Mouse (Mus musculus): ENCODE measurements around the gene Fyttd1. TPM values are rescaled to one million over a fixed set of nuclear protein-coding genes. Genes with fewer than 3 reads are reported as not detected.
"Not testable (repeated sequence)": the region's sequence is repeated elsewhere in the genome, so short reads cannot be mapped to it uniquely, and the experiment has no call there.

Fyttd1 gene
- polyA plus RNA-seq, 1 experiment from 2014 or later: 156 TPM

DNA sequence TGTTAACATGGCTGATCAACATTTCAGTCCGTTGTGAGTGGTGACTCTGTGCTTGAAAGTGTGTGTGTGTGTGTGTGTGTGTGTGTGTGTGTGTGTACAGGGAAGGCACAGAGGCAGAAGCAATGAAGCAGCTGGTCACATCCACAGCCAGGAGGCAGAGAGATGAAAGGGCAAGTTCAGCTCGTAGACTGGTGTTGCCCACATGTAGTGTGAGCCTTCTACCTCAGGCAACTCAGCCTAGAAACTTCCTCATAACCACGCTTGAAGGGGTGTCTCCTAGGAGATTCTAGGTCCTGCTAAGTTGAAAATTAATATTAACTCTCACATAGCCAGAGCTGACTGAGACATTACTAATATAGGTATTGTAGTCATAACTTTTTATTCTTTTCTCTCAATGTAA lies 3.9 kb upstream of the Fyttd1 start:
- Histone ChIP-seq H3K9ac (replicated peaks; ENCODE audit: low read length) (no peak overlapping the region), H3K4me3 (ENCODE audit: low read depth, low read length) (no peak overlapping the region), H3K27ac (replicated peaks; ENCODE audit: low read depth, low read length) (no peak overlapping the region), H3K4me1 (ENCODE audit: control insufficient read depth, insufficient read depth, low read length) (no peaks in the 10 kb centered on the region; the same call in 1 of the 2 replicates), H3K9me3 (replicated peaks; ENCODE audit: control insufficient read depth, low read length) (no peaks in the 10 kb centered on the region), H3K36me3 (replicated peaks; ENCODE audit: control insufficient read depth, insufficient read depth, low read depth, low read length) (no peaks in the 10 kb centered on the region), H3K27me3 (ENCODE audit: control insufficient read depth, insufficient read depth, low read length) (no peaks in the 10 kb centered on the region), H3K4me2 (ENCODE audit: low read depth, low read length) (no peak overlapping the region)
- no peak for DNase-seq (ENCODE audit: low spot score)
- no peak for ATAC-seq (replicated peaks; ENCODE audit: insufficient number of reproducible peaks, low FRiP score, low TSS enrichment, low read depth)
- 54% methylated on average over 3 of the region's 3 CpGs for WGBS

DNA sequence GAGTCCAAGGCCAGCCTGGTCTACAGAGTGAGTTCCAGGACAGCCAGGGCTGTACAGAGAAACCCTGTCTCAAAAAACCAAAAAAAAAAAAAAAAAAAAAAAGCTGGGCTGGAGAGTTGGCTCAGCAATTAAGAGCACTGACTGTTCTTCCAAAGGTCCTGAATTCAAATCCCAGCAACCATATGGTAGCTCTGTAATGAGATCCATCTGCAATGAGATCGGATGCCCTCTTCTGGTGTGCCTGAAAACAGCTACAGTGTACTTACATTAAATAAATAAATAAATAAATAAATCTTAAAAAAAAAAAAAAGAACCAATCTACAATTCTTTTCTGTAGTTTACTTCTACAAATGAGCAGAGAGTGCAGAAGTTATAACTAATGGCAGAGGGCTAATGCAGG lies 2.0 kb upstream of the Fyttd1 start:
- not testable (repeated sequence) for H3K4me2 ChIP-seq (ENCODE audit: low read depth, low read length); H3K4me1 ChIP-seq (ENCODE audit: control insufficient read depth, insufficient read depth, low read length); ATAC-seq (replicated peaks; ENCODE audit: insufficient number of reproducible peaks, low FRiP score, low TSS enrichment, low read depth); H3K27ac ChIP-seq (replicated peaks; ENCODE audit: low read depth, low read length); H3K9ac ChIP-seq (replicated peaks; ENCODE audit: low read length); H3K27me3 ChIP-seq (ENCODE audit: control insufficient read depth, insufficient read depth, low read length); H3K4me3 ChIP-seq (ENCODE audit: low read depth, low read length); DNase-seq (ENCODE audit: low spot score); H3K36me3 ChIP-seq (replicated peaks; ENCODE audit: control insufficient read depth, insufficient read depth, low read depth, low read length); H3K9me3 ChIP-seq (replicated peaks; ENCODE audit: control insufficient read depth, low read length)
- WGBS: 62% methylated on average over 1 of the region's 1 CpGs

GRCm38 (mm10) chr16:32875847-32876246 lies 1.5 kb upstream of the Fyttd1 start:
- H3K27ac ChIP-seq (replicated peaks; ENCODE audit: low read depth, low read length): no peak overlapping the region
- DNase-seq (ENCODE audit: low spot score) (no peak), ATAC-seq (replicated peaks; ENCODE audit: insufficient number of reproducible peaks, low FRiP score, low TSS enrichment, low read depth) (no peak)
- H3K4me1 ChIP-seq (ENCODE audit: control insufficient read depth, insufficient read depth, low read length): peaks cover 3% of the 10 kb centered on the region; the same call in 1 of the 2 replicates
- no peaks in the 10 kb centered on the region for H3K36me3 ChIP-seq (replicated peaks; ENCODE audit: control insufficient read depth, insufficient read depth, low read depth, low read length)
- WGBS: 89% methylated on average over 3 of the region's 3 CpGs
- no peaks in the 10 kb centered on the region for H3K27me3 ChIP-seq (ENCODE audit: control insufficient read depth, insufficient read depth, low read length)
- no peaks in the 10 kb centered on the region for H3K9me3 ChIP-seq (replicated peaks; ENCODE audit: control insufficient read depth, low read length)
- no peak overlapping the region for H3K4me2 ChIP-seq (ENCODE audit: low read depth, low read length)
- no peak overlapping the region for H3K4me3 ChIP-seq (ENCODE audit: low read depth, low read length)
- no peak overlapping the region for H3K9ac ChIP-seq (replicated peaks; ENCODE audit: low read length)

DNA sequence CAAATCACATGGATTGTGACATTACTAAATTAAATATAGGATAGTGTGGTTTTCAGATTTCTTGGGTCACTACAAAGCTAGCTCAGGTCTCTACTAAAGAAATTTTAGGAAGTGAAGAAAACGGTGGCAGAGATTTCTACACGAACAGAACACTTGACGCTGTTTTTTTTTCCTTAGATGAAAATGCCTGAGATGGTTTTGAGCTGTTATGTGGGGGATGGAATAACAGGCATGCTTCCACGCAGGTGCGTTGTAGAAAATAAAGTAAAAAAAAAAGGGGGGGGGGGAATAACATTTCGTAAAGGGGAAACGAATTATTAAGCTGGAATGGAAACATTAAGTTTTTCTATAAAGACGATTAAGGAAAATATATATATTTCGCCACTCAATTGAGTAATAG lies 469 bp upstream of the Fyttd1 start:
- H3K9ac ChIP-seq (replicated peaks; ENCODE audit: low read length): no peak overlapping the region
- H3K36me3 ChIP-seq (replicated peaks; ENCODE audit: control insufficient read depth, insufficient read depth, low read depth, low read length): no peaks in the 10 kb centered on the region
- no peak for ATAC-seq (replicated peaks; ENCODE audit: insufficient number of reproducible peaks, low FRiP score, low TSS enrichment, low read depth)
- H3K4me1 ChIP-seq (ENCODE audit: control insufficient read depth, insufficient read depth, low read length): peaks cover 3% of the 10 kb centered on the region; the same call in 1 of the 2 replicates
- no peak overlapping the region for H3K27ac ChIP-seq (replicated peaks; ENCODE audit: low read depth, low read length)
- DNase-seq (ENCODE audit: low spot score): no peak
- 34% methylated on average over 9 of the region's 9 CpGs for WGBS
- H3K27me3 ChIP-seq (ENCODE audit: control insufficient read depth, insufficient read depth, low read length): no peaks in the 10 kb centered on the region
- peak overlapping the region; percentile 79; the same call in 1 of the 2 replicates for H3K4me2 ChIP-seq (ENCODE audit: low read depth, low read length)
- H3K9me3 ChIP-seq (replicated peaks; ENCODE audit: control insufficient read depth, low read length): no peaks in the 10 kb centered on the region
- H3K4me3 ChIP-seq (ENCODE audit: low read depth, low read length): peak overlapping the region; percentile 69

GRCm38 (mm10) chr16:32878157-32878598 lies 878 bp downstream of the Fyttd1 start:
- DNase-seq (ENCODE audit: low spot score) (peak; percentile 26), ATAC-seq (replicated peaks; ENCODE audit: insufficient number of reproducible peaks, low FRiP score, low TSS enrichment, low read depth) (0 out of 2 replicates have a peak, but pooled peaks have one; percentile 8)
- Histone ChIP-seq H3K4me3 (ENCODE audit: low read depth, low read length) (peak overlapping the region; percentile 69), H3K4me1 (ENCODE audit: control insufficient read depth, insufficient read depth, low read length) (peaks cover 3% of the 10 kb centered on the region; the same call in 1 of the 2 replicates), H3K27me3 (ENCODE audit: control insufficient read depth, insufficient read depth, low read length) (no peaks in the 10 kb centered on the region), H3K27ac (replicated peaks; ENCODE audit: low read depth, low read length) (no peak overlapping the region), H3K36me3 (replicated peaks; ENCODE audit: control insufficient read depth, insufficient read depth, low read depth, low read length) (no peaks in the 10 kb centered on the region), H3K9ac (replicated peaks; ENCODE audit: low read length) (peak overlapping the region; percentile 93), H3K4me2 (ENCODE audit: low read depth, low read length) (peak overlapping the region; percentile 79), H3K9me3 (replicated peaks; ENCODE audit: control insufficient read depth, low read length) (no peaks in the 10 kb centered on the region)
- 2% methylated on average over 23 of the region's 34 CpGs for WGBS

DNA sequence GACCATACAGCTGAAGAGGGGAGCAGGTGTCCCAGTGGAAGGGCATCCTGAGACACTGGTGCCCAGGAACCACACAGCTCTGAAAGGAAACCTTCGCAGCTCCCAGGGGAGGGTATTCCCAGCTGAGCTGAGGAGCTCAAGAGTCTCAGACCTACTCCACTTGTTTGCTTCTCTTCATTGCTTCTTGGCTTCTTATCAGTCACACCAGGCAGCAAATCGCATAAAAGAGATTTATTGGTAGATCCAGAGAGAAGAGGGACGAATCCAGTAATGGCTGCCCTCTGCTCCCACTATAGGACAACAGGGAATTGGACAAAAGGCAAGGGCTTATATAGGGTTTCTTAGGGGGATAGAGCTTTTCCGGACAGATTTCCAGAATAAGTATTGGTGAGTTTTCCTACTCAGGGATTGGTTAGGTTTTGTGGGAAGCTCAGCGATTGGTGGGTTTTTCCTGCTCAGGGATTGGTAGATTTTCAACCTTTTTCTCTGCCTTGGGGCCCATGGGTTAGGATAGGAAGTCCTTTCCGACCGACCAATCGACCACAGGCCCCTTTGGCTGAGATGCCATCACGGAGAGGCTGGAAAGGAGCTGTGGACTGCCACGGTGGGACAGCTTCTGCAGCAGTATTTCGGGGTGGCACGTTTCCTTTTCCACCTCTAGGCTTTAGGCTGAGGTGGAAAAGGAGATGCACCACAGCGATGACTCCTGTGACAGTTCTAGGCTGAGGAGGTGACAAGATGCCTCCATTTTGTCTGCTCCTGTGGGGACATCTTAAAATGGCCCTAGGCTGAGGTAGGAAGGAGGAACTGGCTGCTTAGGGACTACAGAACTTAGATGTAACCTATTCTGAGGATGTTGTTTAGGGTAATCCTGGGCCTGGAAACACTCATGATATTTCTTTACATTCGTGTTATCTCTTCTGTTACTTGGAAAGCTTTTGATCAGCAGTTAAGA lies 1.9 kb downstream of the Fyttd1 start:
- Histone ChIP-seq H3K36me3 (replicated peaks; ENCODE audit: control insufficient read depth, insufficient read depth, low read depth, low read length) (no peaks in the 10 kb centered on the region), H3K27me3 (ENCODE audit: control insufficient read depth, insufficient read depth, low read length) (no peaks in the 10 kb centered on the region), H3K9ac (replicated peaks; ENCODE audit: low read length) (no peak overlapping the region), H3K4me2 (ENCODE audit: low read depth, low read length) (peak overlapping the region; percentile 79), H3K27ac (replicated peaks; ENCODE audit: low read depth, low read length) (no peak overlapping the region), H3K9me3 (replicated peaks; ENCODE audit: control insufficient read depth, low read length) (no peaks in the 10 kb centered on the region), H3K4me1 (ENCODE audit: control insufficient read depth, insufficient read depth, low read length) (peaks cover 3% of the 10 kb centered on the region; the same call in 1 of the 2 replicates), H3K4me3 (ENCODE audit: low read depth, low read length) (peak overlapping the region; percentile 69; the same call in 1 of the 2 replicates)
- 86% methylated on average over 14 of the region's 14 CpGs for WGBS
- ATAC-seq (replicated peaks; ENCODE audit: insufficient number of reproducible peaks, low FRiP score, low TSS enrichment, low read depth) (no peak), DNase-seq (ENCODE audit: low spot score) (no peak)

- ATAC-seq (replicated peaks; ENCODE audit: insufficient number of reproducible peaks, low FRiP score, low TSS enrichment, low read depth) (no peak), DNase-seq (ENCODE audit: low spot score) (no peak)
- Histone ChIP-seq H3K36me3 (replicated peaks; ENCODE audit: control insufficient read depth, insufficient read depth, low read depth, low read length) (no peaks in the 10 kb centered on the region), H3K27ac (replicated peaks; ENCODE audit: low read depth, low read length) (no peak overlapping the region), H3K9ac (replicated peaks; ENCODE audit: low read length) (no peak overlapping the region), H3K4me3 (ENCODE audit: low read depth, low read length) (no peak overlapping the region), H3K4me2 (ENCODE audit: low read depth, low read length) (no peak overlapping the region), H3K4me1 (ENCODE audit: control insufficient read depth, insufficient read depth, low read length) (peaks cover 3% of the 10 kb centered on the region; the same call in 1 of the 2 replicates), H3K9me3 (replicated peaks; ENCODE audit: control insufficient read depth, low read length) (no peaks in the 10 kb centered on the region), H3K27me3 (ENCODE audit: control insufficient read depth, insufficient read depth, low read length) (no peaks in the 10 kb centered on the region)
- WGBS: 84% methylated on average over 7 of the region's 7 CpGs
These were observed 4.2 kb downstream of the Fyttd1 start for GRCm38 (mm10) chr16:32881538-32881937.

- 87% methylated on average over 7 of the region's 7 CpGs for WGBS
- H3K36me3 ChIP-seq (replicated peaks; ENCODE audit: control insufficient read depth, insufficient read depth, low read depth, low read length): no peaks in the 10 kb centered on the region; the same call in 1 of the 2 replicates
- peak; percentile 8 for DNase-seq (ENCODE audit: low spot score)
- H3K4me3 ChIP-seq (ENCODE audit: low read depth, low read length): no peak overlapping the region
- H3K4me2 ChIP-seq (ENCODE audit: low read depth, low read length): no peak overlapping the region
- no peaks in the 10 kb centered on the region for H3K9me3 ChIP-seq (replicated peaks; ENCODE audit: control insufficient read depth, low read length)
- H3K27me3 ChIP-seq (ENCODE audit: control insufficient read depth, insufficient read depth, low read length): no peaks in the 10 kb centered on the region
- no peak overlapping the region for H3K27ac ChIP-seq (replicated peaks; ENCODE audit: low read depth, low read length)
- no peaks in the 10 kb centered on the region for H3K4me1 ChIP-seq (ENCODE audit: control insufficient read depth, insufficient read depth, low read length)
- ATAC-seq (replicated peaks; ENCODE audit: insufficient number of reproducible peaks, low FRiP score, low TSS enrichment, low read depth): no peak
- H3K9ac ChIP-seq (replicated peaks; ENCODE audit: low read length): no peak overlapping the region
These were observed 10.7 kb downstream of the Fyttd1 start for GRCm38 (mm10) chr16:32887996-32888395.
